Mouse (Mus musculus): ENCODE measurements at regions not wholly inside any gene's neighbourhood (a gene's known extent, or its start where the extent isn't known, plus 50 kb on each side); places are given as distances from the start of the nearest gene placed in this dataset.

DNA sequence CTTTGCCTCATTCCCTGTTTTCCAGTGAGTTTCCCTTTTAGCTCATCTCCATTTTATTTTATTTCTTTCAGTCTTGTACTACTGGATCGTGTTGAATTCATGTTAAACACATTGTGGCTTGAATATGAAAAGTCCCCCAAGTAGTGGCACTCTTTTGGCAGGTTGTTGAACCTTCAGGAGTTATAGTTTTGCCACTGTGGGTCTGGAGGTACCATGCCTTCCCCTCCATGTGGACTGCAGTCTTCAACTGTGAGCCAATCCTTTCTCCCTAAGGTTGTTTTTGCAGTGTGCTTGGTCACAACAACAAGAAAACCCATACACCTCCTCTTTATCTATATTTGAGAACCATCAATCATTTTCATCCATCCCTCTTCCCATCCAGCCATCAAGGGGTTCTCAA, 88.9 kb upstream of the Nrp1 start:
- no peak overlapping the region for H3K27ac ChIP-seq (ENCODE audit: insufficient read depth, low read length)
- peaks cover 22% of the 10 kb centered on the region for H3K4me1 ChIP-seq (ENCODE audit: control insufficient read depth, insufficient read depth, low read length)
- H3K4me3 ChIP-seq (ENCODE audit: insufficient read depth, low read length), result no peak overlapping the region
- TF ChIP-seq CTCF (IDR thresholded peaks at IDR 0.05; ENCODE audit: borderline replicate concordance, insufficient read depth, low read length) (no peak), POLR2A (IDR thresholded peaks at IDR 0.05; ENCODE audit: low read depth, low read length) (no peak)

DNA sequence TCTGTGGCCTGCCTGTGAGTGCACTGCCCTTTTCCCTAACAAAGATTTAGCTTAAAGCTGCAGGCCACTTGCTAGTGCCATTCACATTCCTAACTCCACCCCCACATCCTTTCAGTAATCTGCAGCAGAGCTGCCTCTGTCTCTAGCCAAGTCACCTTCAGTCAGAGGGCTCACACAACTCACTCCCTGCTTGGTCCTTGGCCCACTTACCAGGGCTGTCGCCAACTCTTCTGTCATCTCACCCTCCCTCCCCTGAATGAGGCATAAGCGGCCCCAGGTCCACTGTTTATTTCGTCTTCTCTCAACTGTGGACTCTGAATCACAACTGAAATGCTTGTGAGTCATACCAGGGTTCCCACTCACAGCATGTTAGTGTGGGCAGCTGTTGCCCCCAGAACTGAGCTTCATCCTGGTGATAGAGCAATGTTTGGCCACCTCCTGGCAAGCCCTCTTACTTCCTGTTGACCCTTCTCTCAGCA, 85.5 kb upstream of the Nrp1 start:
- H3K27ac ChIP-seq (ENCODE audit: insufficient read depth, low read length), result peak overlapping the region; percentile 69
- H3K4me1 ChIP-seq (ENCODE audit: control insufficient read depth, insufficient read depth, low read length), result peaks cover 22% of the 10 kb centered on the region
- H3K4me3 ChIP-seq (ENCODE audit: insufficient read depth, low read length), result no peak overlapping the region
- no peak; the same call in 1 of the 2 replicates for TF ChIP-seq POLR2A (IDR thresholded peaks at IDR 0.05; ENCODE audit: low read depth, low read length)
- no peak for TF ChIP-seq CTCF (IDR thresholded peaks at IDR 0.05; ENCODE audit: borderline replicate concordance, insufficient read depth, low read length)

DNA sequence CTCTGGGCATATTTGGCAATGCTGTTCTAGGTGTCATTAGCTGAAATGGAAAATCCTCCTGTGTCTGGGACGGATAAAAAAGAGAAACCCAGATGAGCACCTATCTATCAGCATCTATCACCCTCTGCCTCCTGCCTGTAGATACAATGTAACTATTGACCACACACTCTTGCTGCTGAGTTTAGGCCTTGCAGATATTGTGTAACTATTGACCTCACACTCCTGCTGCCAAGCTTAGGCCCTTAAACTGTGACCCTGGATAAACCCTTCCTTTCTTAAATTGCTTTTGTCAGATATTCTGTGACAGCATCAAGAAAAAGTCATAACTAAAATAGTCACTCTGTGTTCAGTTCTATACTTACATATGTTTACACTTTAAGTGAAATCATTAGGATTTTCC, 81.9 kb upstream of the Nrp1 start:
- H3K27ac ChIP-seq (ENCODE audit: insufficient read depth, low read length), result no peak overlapping the region
- peaks cover 19% of the 10 kb centered on the region for H3K4me1 ChIP-seq (ENCODE audit: control insufficient read depth, insufficient read depth, low read length)
- TF ChIP-seq POLR2A (IDR thresholded peaks at IDR 0.05; ENCODE audit: low read depth, low read length) (no peak), CTCF (IDR thresholded peaks at IDR 0.05; ENCODE audit: borderline replicate concordance, insufficient read depth, low read length) (no peak)
- H3K4me3 ChIP-seq (ENCODE audit: insufficient read depth, low read length), result no peak overlapping the region

DNA sequence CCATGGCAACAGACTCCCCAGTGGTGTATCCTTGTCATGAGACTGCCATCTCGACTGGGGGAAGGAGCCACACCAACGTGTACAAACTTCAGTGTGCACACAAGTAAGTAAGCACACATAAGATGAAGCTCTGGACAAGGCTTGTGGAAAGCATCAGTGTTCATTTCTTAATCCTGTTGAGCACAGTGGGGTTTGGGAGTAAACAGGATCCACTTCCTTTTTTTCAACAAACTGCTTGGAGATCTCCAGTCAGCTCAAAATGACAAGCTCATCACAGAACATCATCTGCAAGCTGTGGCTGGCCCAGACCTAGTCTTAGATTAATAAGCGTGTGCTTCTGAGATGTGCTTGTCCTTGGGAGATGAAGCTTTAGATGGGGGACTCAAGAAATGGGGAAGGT, 75.6 kb upstream of the Nrp1 start:
- Histone ChIP-seq H3K27ac (ENCODE audit: insufficient read depth, low read length) (no peak overlapping the region), H3K4me1 (ENCODE audit: control insufficient read depth, insufficient read depth, low read length) (no peaks in the 10 kb centered on the region), H3K4me3 (ENCODE audit: insufficient read depth, low read length) (no peak overlapping the region)
- TF ChIP-seq CTCF (IDR thresholded peaks at IDR 0.05; ENCODE audit: borderline replicate concordance, insufficient read depth, low read length), result no peak

DNA sequence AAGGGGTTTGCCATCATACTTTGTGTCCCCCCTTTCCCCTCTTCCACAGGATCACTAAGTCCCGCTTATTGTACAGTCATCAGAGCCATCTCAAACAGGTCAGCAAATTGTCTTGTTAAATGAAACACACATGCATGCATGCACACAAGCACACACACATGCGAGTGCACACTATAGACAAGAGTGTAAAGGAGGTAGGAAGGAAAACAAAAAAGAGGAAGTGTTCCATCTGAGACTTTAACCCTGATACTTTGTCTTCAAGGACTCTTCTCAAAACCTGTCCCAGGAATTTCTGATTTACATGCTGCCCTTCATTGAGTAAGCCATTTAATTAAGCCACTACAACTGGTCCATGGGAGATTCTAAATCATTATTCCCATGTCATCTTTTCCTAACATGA, 75.0 kb upstream of the Nrp1 start:
- no peak overlapping the region for H3K4me3 ChIP-seq (ENCODE audit: insufficient read depth, low read length)
- TF ChIP-seq CTCF (IDR thresholded peaks at IDR 0.05; ENCODE audit: borderline replicate concordance, insufficient read depth, low read length) (no peak), POLR2A (IDR thresholded peaks at IDR 0.05; ENCODE audit: low read depth, low read length) (no peak)
- no peak overlapping the region for H3K27ac ChIP-seq (ENCODE audit: insufficient read depth, low read length)
- H3K4me1 ChIP-seq (ENCODE audit: control insufficient read depth, insufficient read depth, low read length), result no peaks in the 10 kb centered on the region

DNA sequence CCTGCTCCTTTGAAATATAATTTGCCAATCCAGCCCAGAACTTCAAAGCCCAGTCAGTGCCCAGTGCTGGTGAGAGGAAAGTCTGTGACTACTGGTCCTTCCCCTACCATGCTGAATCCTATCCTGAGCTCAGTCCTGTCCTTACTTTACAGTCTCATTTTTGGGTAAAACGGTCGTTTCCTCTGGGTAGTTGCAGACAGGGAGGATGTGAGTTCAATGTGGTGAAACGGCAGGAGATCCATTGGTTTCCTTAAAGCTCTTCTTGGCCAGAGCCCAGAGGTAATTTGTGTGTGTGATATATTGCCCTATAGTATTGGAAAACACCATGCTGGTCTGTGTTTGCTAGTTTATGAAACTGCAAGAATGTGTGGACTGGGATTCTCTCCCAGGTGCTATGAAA, 73.6 kb upstream of the Nrp1 start:
- H3K4me1 ChIP-seq (ENCODE audit: control insufficient read depth, insufficient read depth, low read length), result no peaks in the 10 kb centered on the region
- TF ChIP-seq CTCF (IDR thresholded peaks at IDR 0.05; ENCODE audit: borderline replicate concordance, insufficient read depth, low read length) (no peak), POLR2A (IDR thresholded peaks at IDR 0.05; ENCODE audit: low read depth, low read length) (no peak)
- no peak overlapping the region for H3K4me3 ChIP-seq (ENCODE audit: insufficient read depth, low read length)
- no peak overlapping the region for H3K27ac ChIP-seq (ENCODE audit: insufficient read depth, low read length)

DNA sequence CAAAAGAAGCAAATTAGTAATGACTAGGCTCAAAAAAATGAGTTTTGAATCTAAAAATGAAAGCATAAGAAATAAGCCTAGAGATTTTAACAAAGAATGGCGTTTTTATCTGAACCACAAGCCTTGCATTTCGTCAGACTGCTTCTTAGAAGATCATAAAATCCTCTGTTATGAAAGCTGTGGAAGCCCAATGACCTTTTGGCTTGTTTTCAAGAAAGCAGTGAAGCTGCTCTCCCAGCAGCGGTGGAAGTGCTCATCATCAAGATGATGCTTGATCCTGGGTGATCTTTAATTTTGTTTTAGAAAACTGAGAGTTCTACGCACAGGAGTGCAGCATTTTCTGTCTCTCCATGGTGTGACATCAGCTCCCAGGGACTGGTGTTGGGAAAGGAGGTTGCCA, 68.3 kb upstream of the Nrp1 start:
- Histone ChIP-seq H3K4me1 (ENCODE audit: control insufficient read depth, insufficient read depth, low read length) (peaks cover 2% of the 10 kb centered on the region; the same call in 1 of the 2 replicates), H3K4me3 (ENCODE audit: insufficient read depth, low read length) (no peak overlapping the region), H3K27ac (ENCODE audit: insufficient read depth, low read length) (no peak overlapping the region)
- TF ChIP-seq CTCF (IDR thresholded peaks at IDR 0.05; ENCODE audit: borderline replicate concordance, insufficient read depth, low read length) (no peak), POLR2A (IDR thresholded peaks at IDR 0.05; ENCODE audit: low read depth, low read length) (no peak)

DNA sequence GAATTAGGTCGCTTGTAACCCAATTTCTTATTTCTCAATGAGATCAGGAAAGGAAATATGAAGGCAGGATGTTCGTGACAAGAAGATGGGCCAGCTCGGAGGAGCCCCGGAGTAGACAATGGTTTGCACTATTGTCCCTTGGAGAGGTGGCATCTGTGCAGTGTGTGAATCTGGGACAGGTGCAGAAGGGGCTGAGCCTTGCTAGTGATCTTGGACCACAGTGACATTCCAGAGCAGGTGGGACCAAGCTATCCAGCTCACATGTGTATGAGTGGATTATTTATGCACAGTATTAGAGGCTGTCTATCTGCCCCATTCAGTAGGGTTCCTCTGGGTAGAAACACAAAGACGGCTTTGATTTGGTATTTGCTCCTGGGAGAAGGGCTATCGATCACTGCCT, 66.0 kb upstream of the Nrp1 start:
- H3K4me3 ChIP-seq (ENCODE audit: insufficient read depth, low read length), result no peak overlapping the region
- H3K4me1 ChIP-seq (ENCODE audit: control insufficient read depth, insufficient read depth, low read length), result peaks cover 2% of the 10 kb centered on the region; the same call in 1 of the 2 replicates
- no peak for TF ChIP-seq CTCF (IDR thresholded peaks at IDR 0.05; ENCODE audit: borderline replicate concordance, insufficient read depth, low read length)
- no peak for TF ChIP-seq POLR2A (IDR thresholded peaks at IDR 0.05; ENCODE audit: low read depth, low read length)
- no peak overlapping the region for H3K27ac ChIP-seq (ENCODE audit: insufficient read depth, low read length)

DNA sequence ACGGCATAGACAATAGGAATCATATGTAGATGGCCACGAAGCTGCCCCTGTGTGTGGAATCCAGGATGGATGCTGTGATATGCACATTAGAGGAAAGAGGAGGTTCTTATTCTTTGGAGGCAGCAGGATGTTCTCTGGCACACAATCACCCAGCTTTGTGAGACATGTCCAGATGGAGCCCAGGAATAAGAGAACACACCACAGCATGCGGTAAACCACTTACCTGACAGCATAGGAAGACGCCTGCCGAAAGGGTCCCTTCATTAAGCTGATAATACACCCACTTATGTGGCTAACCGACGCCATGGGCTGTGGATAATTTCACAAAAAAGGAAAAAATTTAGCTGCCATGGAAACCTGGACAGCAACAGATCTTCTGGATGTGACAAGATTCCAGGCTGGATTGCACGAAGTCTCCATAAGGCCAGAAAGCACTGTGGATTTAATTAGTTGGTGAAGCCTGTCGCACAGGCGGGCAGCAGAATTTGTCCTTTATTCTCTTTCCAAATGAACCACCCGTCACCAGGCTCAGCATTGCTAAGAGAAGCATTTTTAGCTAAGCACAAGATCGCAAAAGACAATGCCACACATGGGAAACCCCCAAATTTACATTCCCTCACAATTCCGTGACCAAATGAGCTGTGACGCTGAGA, 61.5 kb upstream of the Nrp1 start:
- TF ChIP-seq POLR2A (IDR thresholded peaks at IDR 0.05; ENCODE audit: low read depth, low read length) (no peak), CTCF (IDR thresholded peaks at IDR 0.05; ENCODE audit: borderline replicate concordance, insufficient read depth, low read length) (no peak)
- Histone ChIP-seq H3K4me1 (ENCODE audit: control insufficient read depth, insufficient read depth, low read length) (no peaks in the 10 kb centered on the region), H3K4me3 (ENCODE audit: insufficient read depth, low read length) (no peak overlapping the region), H3K27ac (ENCODE audit: insufficient read depth, low read length) (no peak overlapping the region)

DNA sequence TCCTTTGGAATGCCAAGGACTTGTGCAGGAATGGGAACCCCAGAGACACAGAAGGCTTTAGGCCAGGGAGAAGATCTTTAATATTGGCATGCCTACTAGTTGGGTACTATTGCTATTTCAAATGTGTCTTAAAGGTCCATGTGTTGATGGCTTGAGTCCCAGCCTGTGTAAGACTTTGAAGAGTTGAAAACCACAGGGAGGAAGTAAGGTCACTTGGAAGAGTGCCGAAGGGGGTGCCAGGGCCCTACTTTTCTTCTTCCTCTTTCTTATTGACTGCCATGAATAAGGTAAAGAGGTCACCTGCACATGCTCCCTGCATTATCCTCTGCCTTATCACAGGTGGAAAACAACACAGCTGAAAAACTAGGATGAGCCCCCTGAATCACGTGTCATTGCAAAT, 56.1 kb upstream of the Nrp1 start:
- Histone ChIP-seq H3K4me3 (ENCODE audit: insufficient read depth, low read length) (no peak overlapping the region), H3K27ac (ENCODE audit: insufficient read depth, low read length) (no peak overlapping the region), H3K4me1 (ENCODE audit: control insufficient read depth, insufficient read depth, low read length) (no peaks in the 10 kb centered on the region)
- no peak for TF ChIP-seq CTCF (IDR thresholded peaks at IDR 0.05; ENCODE audit: borderline replicate concordance, insufficient read depth, low read length)
- TF ChIP-seq POLR2A (IDR thresholded peaks at IDR 0.05; ENCODE audit: low read depth, low read length), result no peak
